Mouse (Mus musculus) frontal cortex, postnatal 25 days (tissue): ENCODE results near the gene Ly6g6e.
"Not testable (repeated sequence)": the region's sequence is repeated elsewhere in the genome, so short reads cannot be mapped to it uniquely, and the experiment has no call there.

ENCODE experiments used
- DNase-seq, 2 experiments: peaks; one replicate each; pipeline ENCODE4 v3.0.0; 2022; ENCODE audit warnings: low spot score in 2 of 2

Ly6g6e gene

GRCm38 (mm10) chr17:35102299-35102698 is 25.6 kb downstream of the Ly6g6e start:
- DNase-seq, result no peak

GRCm38 (mm10) chr17:35103221-35103690 is 26.6 kb downstream of the Ly6g6e start:
- no peak for DNase-seq

GRCm38 (mm10) chr17:35104079-35104478 is 27.4 kb downstream of the Ly6g6e start:
- no peak for DNase-seq

- DNase-seq, result no peak
Measured at GRCm38 (mm10) chr17:35104754-35105153, 28.1 kb downstream of the Ly6g6e start.

GRCm38 (mm10) chr17:35105740-35106389 is 29.2 kb downstream of the Ly6g6e start:
- no peak for DNase-seq

- DNase-seq, result no peak
Measured at GRCm38 (mm10) chr17:35106522-35106921, 29.8 kb downstream of the Ly6g6e start.

- DNase-seq, result no peak
Measured at GRCm38 (mm10) chr17:35108097-35108496, 31.4 kb downstream of the Ly6g6e start, which contains the start of gene Ly6g5c. Ly6g5c (plus strand) TSS chr17:35108279.

- DNase-seq, result no peak
Measured at GRCm38 (mm10) chr17:35111774-35112173, 35.1 kb downstream of the Ly6g6e start.

- no peak for DNase-seq
Measured at GRCm38 (mm10) chr17:35115046-35116019, 38.6 kb downstream of the Ly6g6e start, which contains the start of gene Ly6g5b. Ly6g5b (minus strand) TSS chr17:35115428.

- no peak for DNase-seq
Measured at GRCm38 (mm10) chr17:35120745-35121142, 44.0 kb downstream of the Ly6g6e start.

GRCm38 (mm10) chr17:35121143-35121799 is 44.6 kb downstream of the Ly6g6e start, which contains the start of gene Gpank1:
Gpank1 (plus strand) TSS chr17:35121455.
- peak; percentile 86 to 97 for DNase-seq

- peak; percentile 42 to 49 for DNase-seq
Measured at GRCm38 (mm10) chr17:35121871-35122303, 45.2 kb downstream of the Ly6g6e start, which contains the start of gene Csnk2b. Csnk2b (minus strand) TSS chr17:35122053.

- not testable (repeated sequence) for DNase-seq
Measured at GRCm38 (mm10) chr17:35123287-35123686, 46.6 kb downstream of the Ly6g6e start.

GRCm38 (mm10) chr17:35124261-35124896 is 47.7 kb downstream of the Ly6g6e start:
- DNase-seq, result not testable (repeated sequence)

GRCm38 (mm10) chr17:35125081-35125480 is 48.4 kb downstream of the Ly6g6e start:
- no peak for DNase-seq

- no peak for DNase-seq
Measured at GRCm38 (mm10) chr17:35125578-35125977, 48.9 kb downstream of the Ly6g6e start.

GRCm38 (mm10) chr17:35126206-35126611 is 49.5 kb downstream of the Ly6g6e start, which contains the start of gene D17H6S53E:
D17H6S53E (plus strand) TSS chr17:35126373.
- DNase-seq, result peak; percentile 41 to 53

GRCm38 (mm10) chr17:35127017-35127416 is 50.3 kb downstream of the Ly6g6e start:
- DNase-seq, result no peak
